Mouse (Mus musculus): ENCODE measurements around the gene Olfr307. TPM values are rescaled to one million over a fixed set of nuclear protein-coding genes. Genes with fewer than 3 reads are reported as not detected.
"Not testable (repeated sequence)": the region's sequence is repeated elsewhere in the genome, so short reads cannot be mapped to it uniquely, and the experiment has no call there.

Gene Olfr307
- total RNA-seq (2017), result not detected in 2 replicates

DNA sequence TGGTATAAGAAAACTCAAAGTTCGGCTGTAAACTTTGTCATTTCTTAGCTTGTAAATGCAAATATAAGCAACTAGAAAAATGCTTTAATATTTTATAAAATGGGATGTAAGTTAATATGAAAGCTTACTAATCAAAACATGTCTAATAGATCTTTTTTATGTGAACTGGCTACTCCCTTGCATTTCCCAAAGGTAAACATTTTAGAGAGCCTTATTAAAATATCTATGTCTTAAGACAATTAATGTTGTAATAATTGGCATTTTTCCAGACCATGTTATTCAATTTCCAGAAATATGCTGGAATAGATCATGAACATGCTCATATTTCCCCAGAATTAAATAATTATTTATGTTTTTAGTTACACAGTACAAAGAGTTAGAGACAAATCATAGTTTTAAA, at the start of gene Olfr307:
TSS of gene Olfr307 (minus strand) at position 101 of the 400 bp plus-strand sequence.
- ATAC-seq (ENCODE audit: extremely low read depth, insufficient number of reproducible peaks, low FRiP score, poor library complexity, severe bottlenecking), result no peak

DNA sequence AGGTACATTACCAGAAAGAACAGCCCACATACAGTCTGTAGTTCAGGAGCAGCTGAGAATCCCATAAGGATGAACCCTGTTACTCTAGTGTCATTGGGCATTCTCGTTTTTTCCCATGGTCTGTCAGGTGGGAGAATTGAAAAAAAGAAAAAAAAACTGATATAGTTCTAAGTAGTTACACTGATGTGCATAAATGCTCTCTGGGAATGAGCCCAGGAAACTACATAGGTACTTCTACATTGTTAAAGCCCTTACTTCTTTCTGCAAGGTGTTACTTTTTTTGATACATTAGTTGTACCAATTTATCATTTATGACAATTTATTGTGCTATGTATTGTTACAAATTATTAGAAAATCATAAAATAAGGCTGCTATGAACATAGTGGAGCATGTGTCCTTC, 49.2 kb upstream of the Olfr307 start, which contains the start of gene Olfr304:
TSS of gene Olfr304 (minus strand) at position 101 of the 400 bp plus-strand sequence.
- no peak for ATAC-seq (ENCODE audit: extremely low read depth, insufficient number of reproducible peaks, low FRiP score, poor library complexity, severe bottlenecking)

DNA sequence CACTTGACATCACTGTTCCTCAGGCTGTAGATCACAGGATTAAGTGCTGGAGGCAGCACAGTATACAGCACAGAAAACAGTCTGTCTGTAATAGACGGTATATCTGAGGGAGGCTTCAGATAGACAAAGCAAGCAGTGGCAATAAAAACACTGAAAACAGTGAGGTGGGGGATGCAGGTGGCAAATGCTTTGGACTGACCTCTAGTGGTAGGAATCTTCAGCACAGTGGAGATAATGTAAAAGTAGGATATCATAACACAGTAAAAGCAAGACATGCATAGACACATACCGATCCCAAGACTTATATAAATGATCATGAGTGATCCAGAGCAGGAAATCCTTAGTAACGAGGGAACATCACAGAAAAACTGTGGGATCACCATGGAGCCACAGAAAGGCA, 48.4 kb upstream of the Olfr307 start:
- no peak for ATAC-seq (ENCODE audit: extremely low read depth, insufficient number of reproducible peaks, low FRiP score, poor library complexity, severe bottlenecking)

DNA sequence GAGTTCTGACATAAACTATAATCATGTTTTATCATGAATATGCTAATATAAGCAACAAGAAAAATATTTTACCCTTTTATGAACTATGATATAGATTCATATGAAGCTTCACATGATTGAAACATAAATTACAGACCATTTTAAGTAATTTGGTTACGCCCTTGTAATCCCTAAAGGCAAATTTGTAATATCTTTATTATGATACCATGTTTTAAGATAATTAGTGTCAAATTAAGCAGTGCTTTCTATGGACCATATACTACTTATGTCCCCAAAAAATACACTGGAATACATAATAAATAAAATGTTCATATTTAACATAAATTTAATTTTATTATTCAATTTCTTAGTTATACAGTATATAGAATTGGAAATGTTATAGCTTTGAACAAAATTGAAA, 29.4 kb upstream of the Olfr307 start, which contains the start of gene Olfr305:
TSS of gene Olfr305 (minus strand) at position 101 of the 400 bp plus-strand sequence.
- no peak for ATAC-seq (ENCODE audit: extremely low read depth, insufficient number of reproducible peaks, low FRiP score, poor library complexity, severe bottlenecking)

DNA sequence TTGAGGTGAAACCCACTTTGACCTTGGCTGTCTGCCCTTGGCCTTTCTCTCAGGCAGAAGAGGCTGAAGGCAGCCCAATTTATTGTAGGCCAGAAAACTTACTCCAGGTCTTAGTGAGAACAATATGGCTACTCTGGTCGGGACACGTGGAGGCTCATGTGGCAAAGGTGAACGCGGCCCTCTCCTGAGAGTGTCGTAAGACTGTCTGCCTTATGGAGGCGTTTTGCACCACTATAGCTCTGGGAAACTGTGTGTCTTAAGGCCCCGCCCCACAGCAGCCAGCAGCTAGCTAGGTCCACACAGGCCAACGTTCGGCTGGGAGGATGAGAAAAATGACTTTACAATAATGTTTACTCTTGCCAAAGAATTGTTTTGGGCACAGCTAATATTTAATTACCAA, 8.9 kb upstream of the Olfr307 start:
- ATAC-seq (ENCODE audit: extremely low read depth, insufficient number of reproducible peaks, low FRiP score, poor library complexity, severe bottlenecking), result not testable (repeated sequence)

DNA sequence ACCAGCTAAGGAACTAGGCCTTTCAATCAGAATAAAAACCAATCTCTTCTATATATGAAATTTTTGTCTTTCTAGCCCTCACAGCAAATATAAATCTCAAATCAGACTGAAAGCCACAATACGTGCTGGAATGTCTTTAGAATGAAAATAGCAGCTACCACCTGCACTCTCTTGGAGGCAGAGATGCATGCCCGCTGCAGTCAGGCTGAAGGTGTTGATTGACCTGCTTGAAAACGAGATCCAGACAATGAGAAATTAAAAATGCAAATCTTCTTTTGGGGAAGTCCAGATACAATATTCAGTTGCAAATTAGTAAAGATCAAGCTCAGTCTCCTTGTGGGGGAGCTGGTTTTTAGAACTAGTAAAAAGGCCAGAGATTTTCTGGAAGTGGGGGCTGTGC, 6.9 kb upstream of the Olfr307 start:
- no peak for ATAC-seq (ENCODE audit: extremely low read depth, insufficient number of reproducible peaks, low FRiP score, poor library complexity, severe bottlenecking)

DNA sequence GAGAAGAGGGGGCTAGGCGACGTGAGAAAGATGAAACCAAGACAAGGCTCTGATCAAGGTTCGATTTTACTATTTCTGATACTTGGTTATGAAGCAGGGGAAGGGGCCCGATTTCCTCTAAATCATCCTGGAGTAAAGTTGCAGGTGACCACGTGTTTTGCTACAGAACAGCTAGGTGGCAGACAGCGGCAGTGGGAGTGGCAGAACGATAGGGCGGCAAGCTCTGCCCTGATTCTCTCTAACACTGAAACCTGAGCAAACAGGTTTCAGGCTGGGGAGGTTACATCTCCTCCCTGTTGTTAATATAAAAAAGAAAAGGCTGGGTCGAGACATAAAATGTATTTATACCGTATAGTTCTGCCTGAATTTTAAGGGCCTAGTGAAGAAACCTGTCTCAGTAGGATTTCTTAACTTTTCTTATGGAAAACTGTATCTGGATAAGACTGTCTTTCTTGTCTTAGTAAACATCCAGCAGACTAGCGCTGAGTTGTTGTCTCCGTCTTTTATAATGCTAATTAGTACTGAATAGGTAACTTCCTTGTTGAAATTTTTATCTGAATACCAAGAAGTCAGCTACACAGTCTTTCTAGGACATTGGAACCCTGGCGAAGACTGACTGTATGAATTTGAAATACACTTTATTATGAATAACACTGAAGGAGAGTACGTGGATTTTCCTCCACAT, 5.6 kb upstream of the Olfr307 start:
- ATAC-seq (ENCODE audit: extremely low read depth, insufficient number of reproducible peaks, low FRiP score, poor library complexity, severe bottlenecking), result no peak

DNA sequence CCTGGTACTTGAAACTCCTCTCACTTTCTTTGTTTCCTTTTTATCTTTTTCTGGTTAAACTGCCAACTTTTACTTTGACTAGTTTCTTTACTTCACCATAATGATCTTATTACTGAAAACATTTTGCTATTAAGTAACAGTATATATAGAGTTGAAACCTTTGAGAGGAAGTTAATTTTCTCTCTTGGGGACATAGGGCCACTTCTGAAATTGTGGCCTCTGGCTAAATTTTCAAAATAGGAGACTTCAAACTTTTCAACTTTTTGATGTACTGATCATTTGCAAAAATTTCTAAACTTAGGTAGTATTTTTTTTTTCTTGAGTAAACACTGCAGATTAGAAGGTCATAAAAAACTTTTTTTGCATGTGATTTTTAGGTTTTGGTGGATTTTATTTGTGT, 11.9 kb downstream of the Olfr307 start, which contains the start of gene Olfr308:
TSS of gene Olfr308 (minus strand) at position 101 of the 400 bp plus-strand sequence.
- no peak for ATAC-seq (ENCODE audit: extremely low read depth, insufficient number of reproducible peaks, low FRiP score, poor library complexity, severe bottlenecking)

DNA sequence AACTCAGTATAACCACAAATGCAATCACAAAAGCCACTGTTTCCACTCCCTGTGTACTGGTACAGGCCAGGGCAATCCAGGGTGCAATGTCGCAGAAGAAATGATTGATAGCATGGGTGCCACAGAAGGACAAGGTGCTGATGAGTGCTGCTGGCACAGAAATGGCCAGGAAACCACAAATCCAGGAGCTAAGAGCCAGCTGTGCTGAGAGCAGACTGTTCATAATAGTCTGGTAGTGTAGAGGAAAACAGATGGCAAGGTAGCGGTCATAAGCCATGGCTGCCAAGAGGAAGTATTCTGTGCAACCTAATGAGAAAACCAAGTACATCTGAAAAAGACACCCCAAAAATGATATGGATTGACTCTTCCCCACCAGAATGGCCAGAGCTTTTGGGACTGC, 16.1 kb downstream of the Olfr307 start:
- ATAC-seq (ENCODE audit: extremely low read depth, insufficient number of reproducible peaks, low FRiP score, poor library complexity, severe bottlenecking), result no peak

DNA sequence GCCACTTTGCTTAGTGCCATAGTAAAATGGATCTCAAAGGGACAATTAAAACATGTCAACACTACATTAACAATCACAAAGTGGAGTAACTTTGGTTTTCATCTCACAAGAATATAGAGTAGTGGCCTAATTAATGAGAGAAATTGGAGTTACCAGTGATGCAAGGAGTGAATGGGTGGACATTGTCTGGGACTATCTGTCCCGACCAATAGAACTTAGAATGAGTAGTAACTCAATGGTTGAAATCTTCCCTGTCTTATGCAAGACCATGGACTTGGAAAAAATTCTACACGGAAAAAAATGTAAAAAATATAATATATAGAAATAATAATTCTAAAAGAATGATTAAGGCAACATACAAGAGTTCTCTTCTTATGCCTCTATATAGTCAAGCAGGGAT, 23.8 kb downstream of the Olfr307 start, which contains the start of gene Olfr309:
TSS of gene Olfr309 (minus strand) at position 101 of the 400 bp plus-strand sequence.
- no peak for ATAC-seq (ENCODE audit: extremely low read depth, insufficient number of reproducible peaks, low FRiP score, poor library complexity, severe bottlenecking)

Other genes starting within 250 kb of the Olfr307 start
- 0.12 TPM in 1 of 2 replicates, not detected in the other for gene Vmn2r75, start 165.8 kb downstream of the Olfr307 start, total RNA-seq (2017)
- 0.12 TPM in 2 replicates for gene Vmn2r76, start 91.3 kb downstream of the Olfr307 start, total RNA-seq (2017)
- gene Olfr310, start 60.4 kb downstream of the Olfr307 start, total RNA-seq (2017), result 0.47 TPM in 1 of 2 replicates, not detected in the other
- gene Olfr309, start 23.9 kb downstream of the Olfr307 start, total RNA-seq (2017), result not detected in 2 replicates
- gene Olfr308, start 12.0 kb downstream of the Olfr307 start, total RNA-seq (2017), result 0.23 TPM in 1 of 2 replicates, not detected in the other
- gene Olfr305, start 29.3 kb upstream of the Olfr307 start, total RNA-seq (2017), result not detected in 2 replicates
- gene Olfr304, start 49.1 kb upstream of the Olfr307 start, total RNA-seq (2017), result not detected in 2 replicates
- gene Olfr303, start 60.2 kb upstream of the Olfr307 start, total RNA-seq (2017), result not detected in 2 replicates
- gene Olfr301, start 66.3 kb upstream of the Olfr307 start, total RNA-seq (2017), result not detected in 2 replicates
- gene Olfr299, start 122.3 kb upstream of the Olfr307 start, total RNA-seq (2017), result not detected in 2 replicates
- 0.25 TPM in 1 of 2 replicates, not detected in the other for gene Olfr298, start 154.9 kb upstream of the Olfr307 start, total RNA-seq (2017)
- not detected in 2 replicates for gene Olfr297, start 182.4 kb upstream of the Olfr307 start, total RNA-seq (2017)
- gene Olfr295, start 246.3 kb upstream of the Olfr307 start, total RNA-seq (2017), result 0.23 TPM in 1 of 2 replicates, not detected in the other